Mouse (Mus musculus) thymus, postnatal 14 days (tissue): ENCODE data around the gene Gpr139.

Experiments used
- DNase-seq: peaks from one replicate; pipeline ENCODE4 v3.0.0; 2021

Gene Gpr139

DNA sequence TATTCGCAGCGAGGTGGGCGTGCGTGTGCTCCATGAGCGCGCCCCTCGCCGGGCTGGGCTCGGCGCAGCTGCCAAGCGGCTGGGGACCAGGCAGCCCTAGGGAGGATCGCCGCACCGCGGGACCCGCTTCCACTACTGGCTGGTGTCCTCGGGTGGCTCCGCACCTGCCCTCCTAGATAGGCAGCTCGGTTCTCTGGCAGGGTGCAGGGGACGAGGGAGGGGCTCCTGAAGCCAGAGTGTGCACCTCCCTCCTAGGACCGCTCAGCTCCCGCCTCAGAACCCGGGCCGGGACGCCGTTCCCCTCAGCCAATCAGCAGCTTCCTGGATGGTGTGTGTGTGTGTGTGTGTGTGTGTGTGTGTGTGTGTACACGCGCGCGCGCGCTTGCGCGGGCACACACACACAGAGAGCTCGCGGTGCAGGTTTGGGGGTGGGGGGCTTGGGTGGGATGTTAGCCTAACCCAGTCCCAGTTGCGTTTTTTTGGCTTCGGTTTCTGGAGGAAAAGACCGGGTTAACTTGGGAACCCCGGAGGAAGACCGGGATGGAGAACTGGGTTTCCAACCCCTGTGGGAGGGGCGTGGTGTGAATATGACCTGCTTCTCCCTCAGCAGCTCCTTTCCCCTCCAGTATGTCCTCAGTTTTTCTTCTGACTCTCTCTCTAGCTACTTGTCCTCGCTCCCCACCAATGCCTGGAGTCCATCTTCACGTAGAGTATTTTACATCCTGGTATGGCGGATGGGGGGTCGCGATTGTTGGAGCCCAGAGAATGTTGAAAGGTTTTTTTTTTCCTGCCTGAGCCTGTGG lies at the start of gene Gpr139:
Gene Gpr139 (minus strand): TSS at position 263 of the 803 bp plus-strand sequence.
- no peak for DNase-seq

- DNase-seq: no peak
Observed at GRCm38 (mm10) chr7:119230971-119231370, 46.6 kb upstream of the Gpr139 start.

DNA sequence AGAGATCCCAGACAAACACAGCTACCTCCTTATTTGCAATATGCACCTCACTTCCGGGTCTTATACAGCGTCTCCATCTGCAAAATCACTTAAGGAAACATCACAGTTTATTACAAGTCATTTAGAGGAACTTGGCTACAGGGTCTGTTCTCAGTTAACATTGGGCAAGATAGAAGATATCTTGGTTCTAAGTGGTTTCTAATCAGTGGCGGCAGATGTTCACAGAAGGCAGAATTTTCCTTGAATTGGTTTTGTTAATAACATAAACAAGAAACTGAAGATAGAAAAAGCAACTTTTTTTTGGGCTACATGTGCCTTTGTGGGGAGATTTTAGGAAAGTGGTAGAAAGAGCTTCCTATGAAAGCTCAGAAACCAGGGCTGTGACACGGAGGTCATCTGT lies 38.3 kb upstream of the Gpr139 start:
- no peak for DNase-seq

- no peak for DNase-seq
Observed at GRCm38 (mm10) chr7:119219121-119219520, 34.7 kb upstream of the Gpr139 start.

- DNase-seq: no peak
Observed at GRCm38 (mm10) chr7:119207251-119207650, 22.8 kb upstream of the Gpr139 start.

DNA sequence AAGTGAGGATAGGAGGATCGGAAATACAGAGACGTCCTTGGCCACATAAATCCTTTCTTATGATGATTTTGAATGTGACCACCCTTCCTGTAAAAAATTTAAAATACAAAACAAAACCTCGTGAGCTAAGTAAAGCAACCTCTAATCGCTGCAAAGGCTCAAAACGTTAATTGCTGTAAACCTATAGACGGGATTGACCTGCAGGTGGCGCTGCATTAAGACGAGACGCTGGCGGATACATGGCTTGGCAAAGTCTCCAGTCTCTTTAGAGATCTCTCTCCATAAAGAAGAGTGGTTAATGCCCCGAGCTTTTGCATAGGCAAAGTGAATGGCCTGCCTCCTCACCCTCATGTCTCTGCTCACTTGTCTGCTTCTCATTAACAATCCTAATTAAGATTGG lies 2.0 kb upstream of the Gpr139 start:
- DNase-seq: no peak

- no peak for DNase-seq
Observed at GRCm38 (mm10) chr7:119185181-119185940, 958 bp upstream of the Gpr139 start.

DNA sequence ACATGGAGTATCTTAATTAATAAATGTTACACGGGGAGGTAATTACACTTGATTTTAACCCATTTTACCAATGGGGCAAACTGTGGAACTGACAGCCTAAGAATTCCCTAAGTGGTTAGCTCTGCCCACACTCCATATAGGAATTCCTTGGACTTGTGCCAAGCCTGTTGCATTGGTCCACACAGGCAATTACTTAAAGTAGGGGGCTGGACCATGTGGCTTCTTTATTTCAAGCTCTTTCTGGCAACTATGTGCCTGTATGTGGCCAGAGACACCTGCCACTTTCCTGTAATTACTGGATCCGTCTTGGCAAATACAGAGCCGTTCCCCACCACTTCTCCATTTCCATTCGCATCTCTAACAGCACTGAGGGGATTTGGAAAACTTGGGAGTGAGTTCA lies 3.4 kb downstream of the Gpr139 start:
- no peak for DNase-seq

- no peak for DNase-seq
Observed at GRCm38 (mm10) chr7:119160015-119160414, 24.4 kb downstream of the Gpr139 start.

GRCm38 (mm10) chr7:119111771-119112170 lies 72.6 kb downstream of the Gpr139 start:
- DNase-seq: no peak

DNA sequence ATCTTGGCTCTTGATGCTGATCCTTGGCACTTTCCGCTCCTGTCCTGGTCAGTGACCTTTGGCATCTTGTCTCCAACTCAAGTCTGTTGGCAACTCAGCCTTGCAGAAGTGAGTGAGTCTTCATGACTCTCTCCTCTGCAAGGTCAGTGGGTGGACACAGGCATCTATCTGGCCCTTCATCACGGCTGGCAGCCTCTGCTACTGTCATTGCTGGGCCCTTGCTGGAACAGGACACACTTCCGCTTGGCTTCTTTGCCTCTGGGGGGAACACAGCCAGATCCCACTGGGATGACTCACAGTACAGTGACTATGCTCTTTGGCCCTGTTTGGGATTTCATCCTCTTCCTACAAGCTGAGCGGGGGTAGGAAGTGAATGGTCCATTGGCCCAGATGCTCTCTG lies 78.5 kb downstream of the Gpr139 start:
- no peak for DNase-seq

GRCm38 (mm10) chr7:119096583-119096982 lies 87.8 kb downstream of the Gpr139 start:
- DNase-seq: no peak
